Mouse (Mus musculus) liver, postnatal 0 days (tissue): Measurements from ENCODE around the gene Gmeb1.

Experiments
- CTCF ChIP-seq: sonication (generic); IDR thresholded peaks from 2 replicates; pipeline ENCODE4 v1.5.1; 2016; ENCODE audit warnings: antibody characterized with exemption, low read depth
- EP300 ChIP-seq: IDR thresholded peaks from 2 replicates; pipeline ENCODE4 v1.6.1; 2016; ENCODE audit warnings: antibody characterized with exemption, low read depth, mild to moderate bottlenecking

DNA sequence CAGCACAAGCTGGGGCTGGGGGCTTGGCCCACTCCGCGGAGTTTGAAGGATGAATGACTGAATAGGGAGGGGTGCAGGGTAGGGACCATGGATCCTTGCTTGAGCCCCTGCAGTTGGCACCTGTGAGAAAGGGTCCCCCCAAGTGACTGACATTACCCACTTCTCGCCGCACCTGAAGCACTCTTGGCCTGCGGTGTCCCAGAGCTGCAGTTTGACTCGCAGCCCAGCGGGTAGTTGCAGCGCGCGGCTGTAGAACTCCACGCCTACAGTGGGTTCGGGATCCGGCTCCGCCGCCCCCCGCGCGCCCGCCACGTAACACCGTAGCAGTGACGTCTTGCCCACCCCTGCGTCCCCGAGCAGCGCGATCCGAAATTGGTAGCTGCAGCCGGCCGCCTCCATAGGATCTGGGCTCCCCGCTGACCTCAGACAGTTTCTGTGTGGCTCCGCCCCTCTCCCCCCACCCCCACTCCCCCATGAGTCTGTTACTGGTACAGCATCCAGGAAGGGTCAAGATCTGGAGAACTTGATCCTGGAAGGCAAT, 41.6 kb upstream of the Gmeb1 start, which contains the start of gene Rab42:
- TF ChIP-seq EP300: no peak
- TF ChIP-seq CTCF: peak; percentile 28
